Mouse (Mus musculus) embryonic stem cell, embryonic (primary cell): Measurements from ENCODE around the gene Erbb3.

Experiments used
- CTCF ChIA-PET, 4 experiments: fragments of 300-600 bp in 2 of 4; fragments of 350-600 bp in 2 of 4; sonication (Branson Sonifier 250); formaldehyde crosslinking; loops; one replicate each; lab custom pipeline; 2022; ENCODE audit warnings: inconsistent platforms in 2 of 4; lab: Charles Lee
- POLR2A ChIA-PET, 4 experiments: fragments of 300-600 bp in 2 of 4; fragments of 350-600 bp in 2 of 4; sonication (Branson Sonifier 250); formaldehyde crosslinking; loops; one replicate each; lab custom pipeline; 2022; ENCODE audit warnings: antibody characterized with exemption in 4 of 4, inconsistent platforms in 1 of 4; lab: Charles Lee

Erbb3 gene

GRCm38 (mm10) chr10:128588775-128589463 is 533 bp downstream of the Erbb3 start:
- POLR2A ChIA-PET: interaction anchor here in 2 of 4 experiments (0.6 to 5.3 kb wide), 8 partner anchors 11 to 63 kb away, joined by 3 to 28 read pairs (median 8); partner anchors contain the start of genes Pa2g4 (in 2 of the 2), Esyt1 (in 1 of the 2) and Zc3h10 (in 1 of the 2)
- CTCF ChIA-PET: interaction anchor here in 1 of 4 experiments (1.9 to 2.3 kb wide), 3 partner anchors 16 to 178 kb away, joined by 9 to 14 read pairs (median 10); partner anchors contain the start of genes Nabp2, Pa2g4 and Rnf41

- ChIA-PET CTCF (interaction anchor here in 1 of 4 experiments (1.2 kb wide), 1 partner anchor 25 kb away, joined by 3 read pairs; no protein-coding TSS in a partner anchor), POLR2A (interaction anchor here in 3 of 4 experiments (0.6 to 5.3 kb wide), 8 partner anchors 12 to 126 kb away, joined by 3 to 28 read pairs (median 5); partner anchors contain the start of gene Pa2g4 (in 3 of the 3))
Measured at GRCm38 (mm10) chr10:128588136-128588535, 1.3 kb downstream of the Erbb3 start.

GRCm38 (mm10) chr10:128587697-128588096 is 1.8 kb downstream of the Erbb3 start:
- POLR2A ChIA-PET: interaction anchor here in 3 of 4 experiments (1.0 to 3.0 kb wide), 12 partner anchors 11 to 126 kb away, joined by 3 to 16 read pairs (median 5); partner anchors contain the start of genes Pa2g4 (in 3 of the 3), Rab5b (in 1 of the 3) and Zc3h10 (in 1 of the 3)
- CTCF ChIA-PET: interaction anchor here in 1 of 4 experiments (1.2 kb wide), 1 partner anchor 25 kb away, joined by 3 read pairs; no protein-coding TSS in a partner anchor

- CTCF ChIA-PET: interaction anchor here in 3 of 4 experiments (0.6 to 1.2 kb wide), 5 partner anchors 12 to 496 kb away, joined by 3 to 4 read pairs (median 3); partner anchors contain the start of gene Baz2a (in 1 of the 3)
Measured at GRCm38 (mm10) chr10:128587120-128587519, 2.3 kb downstream of the Erbb3 start.

GRCm38 (mm10) chr10:128586546-128586945 is 2.9 kb downstream of the Erbb3 start:
- ChIA-PET POLR2A (interaction anchor here (0.6 to 3.0 kb wide), 21 partner anchors 9 to 495 kb away, joined by 3 to 16 read pairs (median 4); partner anchors contain the start of genes Pa2g4 (in 3 of the 4), Zc3h10 (in 2 of the 4), Baz2a (in 1 of the 4) and Rab5b (in 1 of the 4)), CTCF (interaction anchor here in 3 of 4 experiments (0.6 to 1.1 kb wide), 5 partner anchors 12 to 496 kb away, joined by 3 to 4 read pairs (median 3); partner anchors contain the start of gene Baz2a (in 1 of the 3))

More at GRCm38 (mm10) chr10:128587120-128587519, 2.3 kb downstream of the Erbb3 start:
- POLR2A ChIA-PET: interaction anchor here in 3 of 4 experiments (0.5 to 3.0 kb wide), 23 partner anchors 9 to 496 kb away, joined by 3 to 16 read pairs (median 4); partner anchors contain the start of genes Pa2g4 (in 3 of the 3), Zc3h10 (in 2 of the 3), Baz2a (in 1 of the 3) and Cdk2 (in 1 of the 3)

GRCm38 (mm10) chr10:128584386-128584785 is 5.1 kb downstream of the Erbb3 start:
- CTCF ChIA-PET: interaction anchor here (0.5 to 2.8 kb wide), 28 partner anchors 10 to 329 kb away, joined by 3 to 13 read pairs (median 5); partner anchors contain the start of genes Esyt1 (in 1 of the 4), Myl6 (in 1 of the 4), Myl6b (in 1 of the 4) and Nabp2 (in 1 of the 4)
- POLR2A ChIA-PET: interaction anchor here in 3 of 4 experiments (0.5 to 3.7 kb wide), 89 partner anchors 9 to 639 kb away, joined by 3 to 88 read pairs (median 4); partner anchors contain the start of genes Pa2g4 (in 3 of the 3), Zc3h10 (in 3 of the 3), Cnpy2 (in 2 of the 3) and Esyt1 (in 2 of the 3)

GRCm38 (mm10) chr10:128583644-128584043 is 5.8 kb downstream of the Erbb3 start:
- ChIA-PET POLR2A (interaction anchor here in 3 of 4 experiments (0.5 to 3.7 kb wide), 66 partner anchors 9 to 638 kb away, joined by 3 to 88 read pairs (median 6); partner anchors contain the start of genes Pa2g4 (in 3 of the 3), Zc3h10 (in 3 of the 3), Esyt1 (in 2 of the 3) and Bloc1s1 (in 1 of the 3)), CTCF (interaction anchor here (0.5 to 2.8 kb wide), 19 partner anchors 9 to 330 kb away, joined by 3 to 13 read pairs (median 5); partner anchors contain the start of genes Esyt1 (in 1 of the 4), Myl6 (in 1 of the 4), Myl6b (in 1 of the 4) and Pa2g4 (in 1 of the 4))

- CTCF ChIA-PET: interaction anchor here in 1 of 4 experiments (0.6 kb wide), 1 partner anchor 1324 kb away, joined by 3 read pairs; no protein-coding TSS in a partner anchor
Measured at GRCm38 (mm10) chr10:128579731-128580130, 9.7 kb downstream of the Erbb3 start.

GRCm38 (mm10) chr10:128579298-128579697 is 10.2 kb downstream of the Erbb3 start:
- CTCF ChIA-PET: interaction anchor here in 1 of 4 experiments (0.6 kb wide), 1 partner anchor 1323 kb away, joined by 3 read pairs; no protein-coding TSS in a partner anchor
- POLR2A ChIA-PET: interaction anchor here in 2 of 4 experiments (0.6 to 1.2 kb wide), 5 partner anchors 13 to 83 kb away, joined by 3 to 4 read pairs (median 3); partner anchors contain the start of genes Zc3h10 (in 2 of the 2) and Pa2g4 (in 1 of the 2)

More at GRCm38 (mm10) chr10:128579731-128580130, 9.7 kb downstream of the Erbb3 start:
- POLR2A ChIA-PET: interaction anchor here in 2 of 4 experiments (0.9 to 1.2 kb wide), 4 partner anchors 14 to 42 kb away, joined by 3 read pairs; partner anchors contain the start of genes Zc3h10 (in 2 of the 2) and Pa2g4 (in 1 of the 2)

GRCm38 (mm10) chr10:128578330-128578729 is 11.1 kb downstream of the Erbb3 start:
- ChIA-PET CTCF (no interaction called here), POLR2A (interaction anchor here in 1 of 4 experiments (2.0 kb wide), 1 partner anchor 12 kb away, joined by 9 read pairs; the partner anchor contains the start of gene Pa2g4)

GRCm38 (mm10) chr10:128575063-128575462 is 14.4 kb downstream of the Erbb3 start:
- CTCF ChIA-PET: interaction anchor here (0.6 to 2.1 kb wide), 14 partner anchors 8 to 398 kb away, joined by 3 to 8 read pairs (median 4); partner anchors contain the start of genes Erbb3 (in 1 of the 4), Esyt1 (in 1 of the 4) and Pa2g4 (in 1 of the 4)
- POLR2A ChIA-PET: interaction anchor here in 3 of 4 experiments (0.9 to 2.2 kb wide), 9 partner anchors 9 to 47 kb away, joined by 3 to 11 read pairs (median 5); partner anchors contain the start of genes Pa2g4 (in 2 of the 3) and Erbb3 (in 1 of the 3)

GRCm38 (mm10) chr10:128565788-128566531 is 23.5 kb downstream of the Erbb3 start, which contains the start of gene Pa2g4:
Gene Pa2g4, minus strand, starts transcription at chr10:128565987.
- POLR2A ChIA-PET: interaction anchor here (0.6 to 12.1 kb wide), 169 partner anchors 9 to 1275 kb away, joined by 3 to 250 read pairs (median 5); partner anchors contain the start of genes Zc3h10 (in 4 of the 4), Cdk2 (in 3 of the 4), Cs (in 3 of the 4) and Erbb3 (in 3 of the 4)
- CTCF ChIA-PET: interaction anchor here in 3 of 4 experiments (0.6 to 1.8 kb wide), 23 partner anchors 9 to 1029 kb away, joined by 3 to 18 read pairs (median 3); partner anchors contain the start of genes Cnpy2 (in 1 of the 3), Erbb3 (in 1 of the 3), Esyt1 (in 1 of the 3) and Nabp2 (in 1 of the 3)

GRCm38 (mm10) chr10:128565206-128565787 is 24.2 kb downstream of the Erbb3 start:
- ChIA-PET CTCF (interaction anchor here in 3 of 4 experiments (0.5 to 1.8 kb wide), 19 partner anchors 9 to 1029 kb away, joined by 3 to 18 read pairs (median 4); partner anchors contain the start of genes Cnpy2 (in 1 of the 3), Erbb3 (in 1 of the 3), Nabp2 (in 1 of the 3) and Rnf41 (in 1 of the 3)), POLR2A (interaction anchor here (0.5 to 12.1 kb wide), 121 partner anchors 8 to 928 kb away, joined by 3 to 250 read pairs (median 6); partner anchors contain the start of genes Zc3h10 (in 4 of the 4), Cdk2 (in 3 of the 4), Erbb3 (in 3 of the 4) and Myl6b (in 3 of the 4))

GRCm38 (mm10) chr10:128563544-128563943 is 25.9 kb downstream of the Erbb3 start:
- ChIA-PET POLR2A (interaction anchor here in 3 of 4 experiments (0.6 to 12.1 kb wide), 21 partner anchors 8 to 1039 kb away, joined by 3 to 250 read pairs (median 4); partner anchors contain the start of genes Zc3h10 (in 2 of the 3), Esyt1 (in 1 of the 3), Nabp2 (in 1 of the 3) and Rab5b (in 1 of the 3)), CTCF (interaction anchor here in 1 of 4 experiments (0.7 kb wide), 1 partner anchor 219 kb away, joined by 4 read pairs; no protein-coding TSS in a partner anchor)
